Mouse (Mus musculus) olfactory bulb, adult 2 months (tissue): ENCODE results near the gene Cdkn1b. TPM values are rescaled to one million over a fixed set of nuclear protein-coding genes. Genes with fewer than 3 reads are reported as not detected.

Experiments
- H3K27ac ChIP-seq: fragments of 200-500 bp; 2 replicates; pipeline ENCODE4 v1.5.1; 2012; ENCODE audit warnings: low read depth, low read length; ENCODE audit not compliant: insufficient read depth
- H3K4me1 ChIP-seq: fragments of 200-500 bp; 2 replicates; pipeline ENCODE4 v1.6.1; 2012; ENCODE audit warnings: low read length; ENCODE audit not compliant: control insufficient read depth, insufficient read depth
- H3K4me3 ChIP-seq: fragments of 200-500 bp; 2 replicates; pipeline ENCODE4 v1.5.1; 2012; ENCODE audit warnings: mild to moderate bottlenecking, low read depth, low read length, moderate library complexity; ENCODE audit not compliant: insufficient read depth
- CTCF ChIP-seq: fragments of 200-500 bp; IDR thresholded peaks from 2 replicates; pipeline ENCODE4 v1.5.1; 2012; ENCODE audit warnings: low read depth, mild to moderate bottlenecking, low read length, moderate library complexity; ENCODE audit not compliant: insufficient read depth
- POLR2A ChIP-seq: fragments of 200-500 bp; IDR thresholded peaks from 2 replicates; pipeline ENCODE4 v1.6.1; 2012; ENCODE audit warnings: mild to moderate bottlenecking, low read depth, low read length, moderate library complexity; ENCODE audit not compliant: insufficient read depth
- WGBS: fragments of 180-500 bp; shearing (Covaris S2); methylation state at CpG from one replicate; pipeline ENCODE4 v1.1.7; 2018; 5-methylcytosine and 5-hydroxymethylcytosine counted together
- polyA plus RNA-seq: library from polyadenylated mRNA; stranded (reverse); fragments of >200 nt; gene quantifications from 2 replicates; pipeline ENCODE4 v1.2.4, GENCODE M21; 2012; ENCODE audit warnings: low replicate concordance; ENCODE audit not compliant: missing spikeins, insufficient read depth, insufficient read length

Cdkn1b gene
- polyA plus RNA-seq, 1 experiment, result 69.9 TPM

DNA sequence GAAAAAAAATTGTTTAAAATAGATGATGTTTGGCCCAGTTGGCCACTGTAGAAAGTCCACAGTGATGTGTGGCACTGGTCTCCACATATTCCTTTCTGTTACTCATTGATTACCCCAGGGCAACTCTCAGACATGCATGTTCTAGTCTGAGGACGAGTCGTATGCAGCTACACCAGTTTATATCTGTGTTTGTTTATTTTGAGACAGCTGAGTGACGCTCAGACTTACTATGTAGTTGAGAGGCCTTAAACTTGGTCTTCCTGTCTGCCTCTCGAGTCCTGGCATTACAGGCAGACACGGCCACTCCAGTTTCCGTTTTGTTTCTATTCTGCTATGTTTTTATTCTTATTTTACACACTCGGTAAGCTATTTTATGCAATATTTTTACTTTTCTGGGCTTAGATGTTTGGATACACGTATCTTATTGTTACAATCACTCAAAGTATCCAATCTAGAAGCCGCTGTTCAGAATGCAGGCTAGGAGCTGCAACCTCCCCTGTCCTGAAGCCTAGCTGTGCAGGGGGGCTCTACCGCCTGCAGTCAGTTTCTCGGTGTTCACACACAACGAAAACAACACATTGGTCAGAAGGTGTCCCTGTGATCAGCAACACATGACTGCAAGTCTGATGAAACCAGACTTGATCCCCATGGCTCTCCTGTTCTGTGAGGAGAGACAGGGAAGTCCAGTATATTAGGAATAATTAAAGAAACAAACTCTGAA lies 12.4 kb downstream of the Cdkn1b start:
- no peak overlapping the region for H3K27ac ChIP-seq
- no peak overlapping the region for H3K4me3 ChIP-seq
- WGBS, result 59% methylated on average over 12 of the region's 12 CpGs
- peaks cover 4% of the 10 kb centered on the region; the same call in 1 of the 2 replicates for H3K4me1 ChIP-seq
- TF ChIP-seq CTCF, result no peak
- TF ChIP-seq POLR2A, result no peak

DNA sequence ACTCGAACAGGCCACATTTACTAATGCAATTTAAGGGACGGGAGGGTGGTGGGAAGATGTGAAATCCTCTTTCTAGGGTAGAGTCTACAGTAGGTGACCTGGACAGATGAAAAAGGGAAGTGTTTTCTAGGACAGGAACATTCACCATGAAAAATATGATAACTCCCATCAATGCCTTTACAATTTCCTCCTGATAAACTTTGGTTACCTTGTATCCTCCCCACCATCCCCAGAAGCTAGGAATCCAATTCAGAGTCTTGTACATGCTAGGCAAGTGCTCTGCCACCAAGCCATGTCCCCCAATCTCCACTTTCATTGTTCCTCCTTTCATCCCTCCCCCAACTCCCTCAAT lies 13.0 kb downstream of the Cdkn1b start:
- no peak overlapping the region for H3K27ac ChIP-seq
- 60% methylated on average over 2 of the region's 2 CpGs for WGBS
- no peak overlapping the region for H3K4me3 ChIP-seq
- TF ChIP-seq POLR2A (no peak), CTCF (no peak)
- peaks cover 4% of the 10 kb centered on the region; the same call in 1 of the 2 replicates for H3K4me1 ChIP-seq

GRCm38 (mm10) chr6:134934305-134934704 lies 14.1 kb downstream of the Cdkn1b start:
- H3K4me1 ChIP-seq, result 0 out of 2 replicates have a peak, but pooled peaks cover 2% of the 10 kb centered on the region
- WGBS, result 98% methylated on average over 5 of the region's 5 CpGs
- TF ChIP-seq POLR2A, result no peak
- no peak for TF ChIP-seq CTCF
- no peak overlapping the region for H3K27ac ChIP-seq
- no peak overlapping the region for H3K4me3 ChIP-seq

DNA sequence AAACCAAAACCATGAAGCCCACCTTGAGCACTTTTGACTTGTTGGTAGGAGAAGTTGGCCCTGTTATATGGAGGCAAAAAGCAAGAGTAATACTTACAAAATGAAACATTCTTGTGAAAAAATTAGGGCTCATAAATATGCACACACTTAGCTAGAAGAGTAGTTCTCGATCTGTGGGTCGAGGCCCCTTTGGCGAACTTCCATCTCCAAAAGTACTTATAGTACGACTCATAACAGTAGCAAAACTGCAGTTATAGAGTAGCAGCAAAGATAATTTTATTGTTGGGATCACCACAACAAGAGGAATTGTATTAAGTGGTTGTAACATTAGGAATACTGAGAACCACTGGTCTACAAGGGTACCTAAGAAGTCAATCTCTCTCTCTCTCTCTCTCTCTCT lies 19.6 kb downstream of the Cdkn1b start:
- Histone ChIP-seq H3K4me1 (no peaks in the 10 kb centered on the region), H3K4me3 (no peak overlapping the region), H3K27ac (no peak overlapping the region)
- TF ChIP-seq POLR2A, result no peak
- no peak for TF ChIP-seq CTCF
- WGBS, result 86% methylated on average over 4 of the region's 4 CpGs

DNA sequence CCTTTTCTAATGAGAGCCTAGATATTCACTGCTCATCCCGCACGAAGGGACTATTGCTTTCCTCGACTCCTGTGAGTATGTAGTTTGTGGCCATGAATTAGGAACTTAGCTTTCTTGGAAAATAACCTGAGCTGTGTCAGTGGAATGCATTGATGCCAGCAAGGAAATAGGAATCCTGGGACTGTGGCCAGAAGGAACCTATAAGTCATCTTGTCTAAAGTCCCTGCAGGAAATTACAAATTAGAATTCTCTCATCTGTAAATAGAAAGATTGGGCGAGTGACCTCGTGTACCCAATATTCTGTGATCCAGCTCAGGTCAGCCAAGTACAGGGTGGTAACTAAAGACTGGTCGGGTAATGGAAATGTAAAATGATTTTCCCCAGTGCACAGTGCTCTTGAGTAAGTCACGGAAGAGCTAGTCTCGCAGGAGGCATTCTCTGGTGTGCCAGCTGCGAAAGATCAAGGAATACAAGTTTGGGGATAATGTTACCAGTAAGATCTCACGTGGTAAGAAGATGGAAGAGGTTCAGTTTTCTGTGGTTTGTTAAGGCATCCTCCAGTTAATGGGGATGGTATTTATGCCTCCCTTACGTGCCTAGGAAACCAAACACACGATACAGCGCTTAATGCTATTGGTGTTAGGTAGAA lies 23.7 kb downstream of the Cdkn1b start:
- H3K4me1 ChIP-seq, result peaks cover 3% of the 10 kb centered on the region
- WGBS, result 85% methylated on average over 13 of the region's 13 CpGs
- H3K27ac ChIP-seq, result no peak overlapping the region
- no peak overlapping the region for H3K4me3 ChIP-seq
- no peak for TF ChIP-seq POLR2A
- no peak for TF ChIP-seq CTCF

GRCm38 (mm10) chr6:134946054-134946453 lies 25.9 kb downstream of the Cdkn1b start:
- 25% methylated on average over 6 of the region's 6 CpGs for WGBS
- peaks cover 3% of the 10 kb centered on the region for H3K4me1 ChIP-seq
- H3K27ac ChIP-seq, result no peak overlapping the region
- no peak for TF ChIP-seq CTCF
- TF ChIP-seq POLR2A, result no peak
- H3K4me3 ChIP-seq, result no peak overlapping the region

- 72% methylated on average over 9 of the region's 9 CpGs for WGBS
- no peak overlapping the region for H3K27ac ChIP-seq
- peaks cover 3% of the 10 kb centered on the region for H3K4me1 ChIP-seq
- TF ChIP-seq CTCF, result no peak
- TF ChIP-seq POLR2A, result no peak
- no peak overlapping the region for H3K4me3 ChIP-seq
Measured at GRCm38 (mm10) chr6:134946858-134947257, 26.7 kb downstream of the Cdkn1b start.

DNA sequence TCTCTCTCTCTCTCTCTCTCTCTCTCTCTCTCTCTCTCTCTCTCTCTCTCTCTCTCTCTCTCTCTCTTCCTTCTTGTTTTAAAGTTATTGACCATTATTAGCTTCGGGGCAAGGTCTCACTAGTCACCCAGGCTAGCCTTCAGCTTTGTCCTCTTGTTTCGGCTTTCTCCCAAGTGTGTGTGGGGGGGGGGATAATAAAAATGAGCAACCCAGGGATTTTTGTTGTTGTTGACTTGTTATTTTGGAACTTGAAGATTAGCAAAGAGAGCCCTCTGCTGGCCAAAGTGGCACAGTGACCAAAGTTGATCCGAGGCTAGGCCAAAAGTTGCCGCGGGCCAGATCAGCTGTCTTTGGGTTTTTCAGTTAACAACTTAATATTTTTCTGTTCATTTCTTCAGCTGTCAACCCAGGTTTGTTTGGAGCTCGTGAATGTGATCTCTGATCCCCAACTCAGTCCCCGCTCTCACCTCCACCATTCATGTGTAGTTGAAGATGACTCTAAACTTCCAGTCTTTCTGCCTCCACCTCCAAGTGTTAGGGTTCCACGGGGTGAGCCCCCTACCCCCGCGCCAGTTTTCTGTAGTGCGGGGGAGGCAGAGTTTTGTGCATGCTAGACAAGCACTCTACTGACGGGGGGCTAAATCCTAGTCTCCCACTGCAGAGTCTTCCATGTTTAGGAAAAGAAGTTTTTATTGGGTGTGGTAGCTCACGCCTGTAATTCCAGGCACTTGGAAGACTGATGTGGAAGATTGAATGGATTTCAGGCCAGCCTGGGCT lies 27.3 kb downstream of the Cdkn1b start:
- TF ChIP-seq POLR2A (no peak), CTCF (peak; percentile 48; the same call in 1 of the 2 replicates)
- 41% methylated on average over 13 of the region's 13 CpGs for WGBS

DNA sequence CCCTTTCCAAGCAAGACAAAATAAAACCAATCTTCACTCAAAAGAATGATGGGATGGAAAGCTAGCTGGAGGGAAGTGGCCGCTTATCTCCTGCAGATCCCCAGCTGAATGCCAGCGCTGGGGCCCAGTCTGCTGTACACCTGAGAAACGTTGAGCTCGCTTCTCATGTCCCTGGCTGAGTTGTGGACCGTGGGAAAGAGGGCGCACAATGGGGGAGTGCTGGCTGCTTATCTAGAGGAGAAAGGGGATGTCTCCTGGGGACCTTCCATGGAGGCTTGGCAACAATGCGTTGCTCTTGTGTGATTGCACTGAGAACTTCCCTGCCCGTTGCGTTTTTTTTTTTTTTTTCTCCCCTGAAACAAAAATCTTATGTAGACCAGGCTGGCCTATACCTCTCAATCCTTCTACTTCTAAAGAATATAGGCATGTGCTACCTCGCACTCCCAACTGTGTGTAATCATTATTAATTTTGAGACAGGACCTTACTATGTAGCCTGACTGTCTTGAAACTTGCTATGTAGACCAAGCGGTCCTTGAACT lies 28.4 kb downstream of the Cdkn1b start:
- no peak overlapping the region for H3K4me3 ChIP-seq

More for the DNA sequence above, 27.3 kb downstream of the Cdkn1b start:
- Histone ChIP-seq H3K27ac (no peak overlapping the region), H3K4me3 (no peak overlapping the region), H3K4me1 (peaks cover 3% of the 10 kb centered on the region)

More for the DNA sequence above, 28.4 kb downstream of the Cdkn1b start:
- 82% methylated on average over 11 of the region's 11 CpGs for WGBS
- no peak overlapping the region for H3K27ac ChIP-seq
- peaks cover 3% of the 10 kb centered on the region for H3K4me1 ChIP-seq
- TF ChIP-seq POLR2A, result no peak
- TF ChIP-seq CTCF, result no peak
